ENCODE assay signal across 15 mouse cellular contexts in genomic region chr8:79354009-79354408, GRCm38 (mm10).
"Had no signal": no experiment of that assay in that cellular context is flagged by ENCODE, and none has a peak within 500 bp of the region (broad histone marks: within the 10 kb centered on the region; RNA-seq: fewer than 3 reads in every experiment).

No protein-coding gene starts in this region.

- H3K27ac ChIP-seq: liver, embryonic 15.5 days; neural tube, embryonic 15.5 days had no signal

- DNase-seq: kidney, adult 11 months; kidney, adult 9 months; kidney, postnatal 10 days; lung, adult 2 months; lung, postnatal 10 days; lung, postnatal 4 days; midbrain, embryonic 14.5 days; right cerebral cortex, adult 18-20 months; thymus, adult 18-20 months; thymus, postnatal 14 days had no signal

- H3K9me3 ChIP-seq: liver, embryonic 15.5 days; midbrain, embryonic 10.5 days; neural tube, embryonic 15.5 days had no signal

- H3K4me3 ChIP-seq: liver, embryonic 15.5 days; midbrain, embryonic 10.5 days; myocyte; neural tube, embryonic 15.5 days had no signal

- H3K9ac ChIP-seq: liver, embryonic 15.5 days; neural tube, embryonic 15.5 days had no signal

- H3K4me2 ChIP-seq: liver, embryonic 11.5 days; liver, embryonic 15.5 days; neural tube, embryonic 15.5 days had no signal

- H3K27me3 ChIP-seq: liver, embryonic 15.5 days; neural tube, embryonic 15.5 days had no signal

- H3K4me1 ChIP-seq: liver, embryonic 15.5 days had no signal
